Mouse (Mus musculus) cortical plate, adult 2 months (tissue): ENCODE measurements around the gene Samd8.

ENCODE experiments used
- CTCF ChIP-seq: fragments of 200-500 bp; IDR thresholded peaks from 2 replicates; pipeline ENCODE4 v1.5.1; 2011; ENCODE audit warnings: mild to moderate bottlenecking, control low read depth, low read length; ENCODE audit not compliant: insufficient read depth; ENCODE audit errors: extremely low read depth
- POLR2A ChIP-seq: fragments of 200-500 bp; IDR thresholded peaks from 2 replicates; pipeline ENCODE4 v1.6.1; 2011; ENCODE audit warnings: mild to moderate bottlenecking, low read length, control low read depth; ENCODE audit not compliant: insufficient read depth; ENCODE audit errors: extremely low read depth

DNA sequence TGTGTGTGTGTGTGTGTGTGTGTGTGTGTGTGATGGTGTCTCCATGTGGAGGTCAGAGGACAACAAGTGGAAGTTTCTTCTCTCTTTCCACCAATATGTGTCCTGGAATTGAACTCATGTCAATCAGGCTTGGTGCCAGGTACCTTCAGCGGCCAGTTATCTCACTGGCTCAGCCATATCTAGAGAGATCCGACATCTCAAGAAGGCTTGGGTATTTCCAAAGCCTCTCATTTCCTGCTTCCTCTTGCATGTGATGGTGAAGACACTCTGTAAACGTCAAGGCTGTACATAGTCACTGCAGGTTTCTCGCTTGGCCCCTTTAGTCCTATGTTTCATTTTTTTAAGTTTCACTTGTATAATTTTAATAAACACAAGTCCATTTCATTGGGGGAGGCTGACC, 62.9 kb downstream of the Samd8 start:
- TF ChIP-seq CTCF = no peak
- TF ChIP-seq POLR2A = no peak
